In the genomic region with DNA sequence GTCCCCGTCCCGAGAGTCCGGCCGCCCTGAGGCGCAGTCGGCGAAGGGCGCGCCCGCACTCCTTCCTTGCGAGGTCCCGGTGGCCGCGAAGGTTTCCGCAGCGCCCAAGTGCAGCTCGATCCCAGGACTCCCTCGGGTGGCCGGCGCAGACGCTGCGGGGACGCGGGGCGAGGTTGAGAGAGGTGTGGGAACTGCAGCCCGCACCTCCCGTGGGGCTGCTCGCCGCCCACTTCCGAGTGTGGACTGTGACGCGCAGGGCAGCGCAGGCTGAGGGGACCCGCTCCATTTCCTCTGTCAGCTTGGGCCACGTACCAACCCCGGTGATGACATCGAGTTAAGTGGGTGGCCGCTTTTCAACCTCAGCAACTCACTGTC, we compare ENCODE assay signal across 8 mouse cellular contexts. TPM values are rescaled to one million over a fixed set of nuclear protein-coding genes. Genes with fewer than 3 reads are reported as not detected.
DNase-seq lines count a peak whose midpoint lies in the region; ATAC-seq and TF ChIP-seq lines count a peak whose summit lies in the region.

No protein-coding gene starts in this region.

- H3K9ac ChIP-seq in intestine, embryonic 16.5 days (ENCODE audit: low read depth, low read length) = peak overlapping the region; percentile 84
- H3K9ac ChIP-seq in liver, embryonic 11.5 days (ENCODE audit: low read depth, low read length) = peak overlapping the region; percentile 57; the same call in 1 of the 2 replicates

- no peaks in the 10 kb centered on the region for H3K36me3 ChIP-seq in thymus, adult 2 months (ENCODE audit: control insufficient read depth, insufficient read depth, low read length)
- H3K36me3 ChIP-seq in intestine, embryonic 16.5 days (ENCODE audit: control insufficient read depth, insufficient read depth, low read length) = no peaks in the 10 kb centered on the region
- H3K36me3 ChIP-seq in liver, embryonic 11.5 days (ENCODE audit: control insufficient read depth, insufficient read depth, low read length) = no peaks in the 10 kb centered on the region

- H3K4me1 ChIP-seq in thymus, adult 2 months (replicated peaks; ENCODE audit: control insufficient read depth, insufficient read depth, low read length) = peaks cover 7% of the 10 kb centered on the region
- H3K4me1 ChIP-seq in intestine, embryonic 16.5 days (ENCODE audit: control insufficient read depth, insufficient read depth, low read length) = peaks cover 6% of the 10 kb centered on the region
- H3K4me1 ChIP-seq in liver, embryonic 11.5 days (replicated peaks; ENCODE audit: control insufficient read depth, insufficient read depth, low read length) = peaks cover 3% of the 10 kb centered on the region; the same call in 1 of the 2 replicates

- TF ChIP-seq CTCF in thymus, adult 2 months (IDR thresholded peaks at IDR 0.05; ENCODE audit: borderline replicate concordance, control insufficient read depth, extremely low read depth, insufficient read depth, low read length, poor library complexity) = no peak

- H3K9me3 ChIP-seq in intestine, embryonic 16.5 days (ENCODE audit: control insufficient read depth, low read length) = 0 out of 2 replicates have a peak, but pooled peaks cover 3% of the 10 kb centered on the region
- H3K9me3 ChIP-seq in liver, embryonic 11.5 days (ENCODE audit: control insufficient read depth, low read length) = no peaks in the 10 kb centered on the region

- H3K4me3 ChIP-seq in thymus, adult 2 months (ENCODE audit: control insufficient read depth, insufficient read depth, low read length) = peak overlapping the region; percentile 42
- H3K4me3 ChIP-seq in intestine, embryonic 16.5 days (ENCODE audit: low read length) = peak overlapping the region; percentile 74
- H3K4me3 ChIP-seq in liver, embryonic 11.5 days (ENCODE audit: low read depth, low read length) = peak overlapping the region; percentile 60

- peak overlapping the region; percentile 96 for H3K4me2 ChIP-seq in intestine, embryonic 16.5 days (ENCODE audit: low read depth, low read length)
- H3K4me2 ChIP-seq in liver, embryonic 11.5 days = peak overlapping the region; percentile 87

- no peaks in the 10 kb centered on the region; the same call in 1 of the 2 replicates for H3K27me3 ChIP-seq in thymus, adult 2 months (ENCODE audit: control insufficient read depth, insufficient read depth, low read length)
- peaks cover 15% of the 10 kb centered on the region for H3K27me3 ChIP-seq in intestine, embryonic 16.5 days (replicated peaks; ENCODE audit: control insufficient read depth, insufficient read depth, low read length)
- H3K27me3 ChIP-seq in liver, embryonic 11.5 days (replicated peaks; ENCODE audit: control insufficient read depth, insufficient read depth, low read length) = peaks cover 34% of the 10 kb centered on the region

- H3K27ac ChIP-seq in thymus, adult 2 months (ENCODE audit: control insufficient read depth, insufficient read depth, low read length) = no peak overlapping the region
- H3K27ac ChIP-seq in intestine, embryonic 16.5 days (ENCODE audit: low read length) = peak overlapping the region; percentile 61
- H3K27ac ChIP-seq in liver, embryonic 11.5 days (ENCODE audit: low read depth, low read length) = 0 out of 2 replicates have a peak overlapping the region, but pooled peaks have one; percentile 43

- peak; percentile 64 for ATAC-seq in intestine, embryonic 16.5 days
- ATAC-seq in liver, embryonic 11.5 days (replicated peaks; ENCODE audit: low FRiP score) = no peak
- peak; percentile 76 for ATAC-seq in monocyte, adult 5-6 weeks (replicated peaks; ENCODE audit: insufficient number of reproducible peaks, low FRiP score, low TSS enrichment, poor library complexity, severe bottlenecking)

- no peak for TF ChIP-seq POLR2A in thymus, adult 2 months (IDR thresholded peaks at IDR 0.05; ENCODE audit: control insufficient read depth, extremely low read depth, insufficient read depth, low read length, poor library complexity)

- peak; percentile 14 for DNase-seq in thymus, adult 2 months
- no peak for DNase-seq in thymus, postnatal 10 days (ENCODE audit: low spot score in 2 of 2)
- DNase-seq in embryo, embryonic 10 days (ENCODE audit: low spot score) = peak; percentile 49
- DNase-seq in heart, adult 18-20 months = peak; percentile 68 to 80
- DNase-seq in liver, embryonic 11.5 days (ENCODE audit: low spot score) = no peak
- no peak for DNase-seq in adipocyte (ENCODE audit: low spot score)

- under 1% methylated on average over 38 of the region's 38 CpGs for WGBS in thymus, adult 2 months
- under 1% methylated on average over 38 of the region's 38 CpGs for WGBS in intestine, embryonic 16.5 days
- under 1% methylated on average over 38 of the region's 38 CpGs for WGBS in liver, embryonic 11.5 days

RNA-seq across cellular contexts. Expression of gene Disc1, which starts 0.4 kb away (rescaled TPM):
- 0.64 and 0.74 TPM in 2 replicates for polyA plus RNA-seq in thymus, adult 2 months (2012; rRNA removed)
- total RNA-seq in heart, adult 18-20 months (2021) = 1 to 10 TPM; 1.4 to 1.7 TPM
- 1.5 and 1.7 TPM in 2 replicates for polyA plus RNA-seq in intestine, embryonic 16.5 days (2015; fragmentation: Nextera tagmentation; extraction: Ambion mirVana)
- polyA plus RNA-seq in liver, embryonic 11.5 days (2014; fragmentation: Nextera tagmentation; extraction: Ambion mirVana) = 0.82 and 1.2 TPM in 2 replicates
- 3.9 to 11.4 TPM (median 7.1 TPM) in 3 replicates for total RNA-seq in monocyte, adult 5-6 weeks (2017)

RNA-seq across cellular contexts. Expression of gene Tsnax, which starts 41.6 kb away (rescaled TPM):
- polyA plus RNA-seq in thymus, adult 2 months (2012; rRNA removed) = 54.9 and 60.1 TPM in 2 replicates
- total RNA-seq in heart, adult 18-20 months (2021) = 10 to 100 TPM; 68.6 to 73.4 TPM
- 98.2 and 106 TPM in 2 replicates for polyA plus RNA-seq in intestine, embryonic 16.5 days (2015; fragmentation: Nextera tagmentation; extraction: Ambion mirVana)
- polyA plus RNA-seq in liver, embryonic 11.5 days (2014; fragmentation: Nextera tagmentation; extraction: Ambion mirVana) = 113 and 115 TPM in 2 replicates
- 61.3 to 84.4 TPM (median 71.8 TPM) in 3 replicates for total RNA-seq in monocyte, adult 5-6 weeks (2017)

Comparison
In these comparisons a context has a peak if more than half of its experiments do, and no peak if none do; other contexts are left out.
1. DNase-seq: peak in thymus, adult 2 months (single experiment), embryo, embryonic 10 days (single experiment) and heart, adult 18-20 months (2 of 2); none in thymus, postnatal 10 days (0 of 2), liver, embryonic 11.5 days (single experiment) and adipocyte (single experiment).
2. Peak in every context shown above with its lines, with median percentiles within 50 percentile points of each other: H3K4me3 ChIP-seq.